Mouse (Mus musculus) megakaryocyte, embryonic 14.5 days (primary cell): ENCODE measurements around the gene Prkar2b.

ENCODE experiments used
- FLI1 ChIP-seq: IDR thresholded peaks from 2 replicates; pipeline ENCODE4 v1.6.1; 2012; ENCODE audit warnings: low read length, inconsistent platforms, mixed read lengths
- GATA1 ChIP-seq: IDR thresholded peaks from 3 replicates; pipeline ENCODE4 v1.6.1; 2012; ENCODE audit warnings: mixed read lengths, low read length, inconsistent platforms, borderline replicate concordance

DNA sequence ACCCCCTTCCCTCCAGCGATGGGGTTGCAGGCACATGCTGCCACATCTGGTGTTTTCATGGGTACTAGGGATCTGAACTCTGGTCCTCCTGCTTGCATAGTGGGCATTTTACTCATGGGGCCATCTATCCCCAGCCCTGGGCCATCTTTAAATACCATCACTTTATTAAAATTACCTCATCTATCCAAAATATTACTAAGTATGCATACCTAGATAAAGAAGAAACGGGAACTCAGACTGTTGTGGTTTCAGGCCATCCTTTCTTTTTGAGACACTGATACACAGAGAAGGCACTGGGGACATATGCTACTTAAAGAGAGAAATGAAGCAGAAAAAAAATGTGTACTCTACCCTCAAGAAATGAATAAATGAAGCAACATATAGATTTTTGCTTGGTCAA, 74.6 kb downstream of the Prkar2b start:
- TF ChIP-seq FLI1 (no peak), GATA1 (no peak)
